Mouse (Mus musculus) brain, adult 2 months (tissue): Measurements from ENCODE around the gene 1700025G04Rik.

Experiments used
- DNase-seq: peaks from one replicate; pipeline ENCODE4 v3.0.0; 2011; ENCODE audit warnings: low read depth, low spot score

The 1700025G04Rik gene

DNA sequence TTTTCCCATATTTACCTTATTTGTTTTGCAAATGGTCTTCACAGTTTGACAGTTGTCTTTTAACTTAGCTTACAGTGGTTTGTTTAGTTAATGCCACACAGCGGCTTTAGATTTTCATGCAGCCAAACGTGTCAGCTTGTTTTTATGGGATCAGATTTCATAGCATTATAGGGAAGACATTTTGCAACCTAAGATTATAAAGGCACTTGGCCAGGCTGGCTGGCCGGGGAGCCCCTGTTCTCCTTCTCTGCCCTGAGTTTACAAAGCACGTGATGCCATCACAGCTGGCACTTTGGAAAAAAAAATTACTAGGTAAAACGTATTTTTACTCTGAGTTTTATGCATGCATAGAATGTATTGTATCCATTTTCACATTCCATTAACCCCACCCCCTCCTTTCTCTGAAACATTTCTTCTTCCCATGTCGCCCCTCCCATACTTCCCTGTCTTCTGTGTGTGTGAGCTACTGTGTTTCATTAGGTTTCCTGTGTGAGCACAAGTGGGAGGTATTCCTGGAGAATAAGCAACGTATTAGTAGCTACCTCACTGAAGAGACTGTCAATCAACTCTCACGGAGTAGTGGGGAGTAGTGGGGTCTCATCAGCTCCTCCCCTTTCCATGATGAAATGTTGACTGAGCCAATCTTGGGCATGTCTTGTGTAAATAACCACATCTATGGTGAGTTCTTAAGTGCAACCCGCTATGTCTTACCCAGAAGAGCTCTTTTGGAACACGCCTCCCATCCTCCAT is 93.8 kb downstream of the 1700025G04Rik start:
- no peak for DNase-seq

DNA sequence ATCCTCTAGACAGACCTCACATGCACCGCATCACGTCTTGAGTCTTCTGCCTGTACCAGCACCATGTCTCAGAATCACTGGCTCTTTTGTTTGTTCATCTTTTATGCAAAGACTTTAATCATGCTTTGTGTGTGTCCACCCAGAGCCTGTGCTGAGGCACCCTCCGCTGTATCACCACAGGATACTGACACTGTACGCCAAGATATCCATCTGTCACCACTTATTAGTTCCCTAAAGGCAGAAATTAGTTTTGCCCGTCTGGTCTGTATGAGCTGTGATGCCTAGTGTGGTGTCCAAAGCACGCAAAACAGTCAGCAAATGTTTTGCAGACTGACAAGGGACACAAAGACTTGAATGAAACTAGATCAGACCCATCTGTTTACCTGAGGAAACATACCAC is 95.7 kb downstream of the 1700025G04Rik start:
- DNase-seq = peak; percentile 85

DNA sequence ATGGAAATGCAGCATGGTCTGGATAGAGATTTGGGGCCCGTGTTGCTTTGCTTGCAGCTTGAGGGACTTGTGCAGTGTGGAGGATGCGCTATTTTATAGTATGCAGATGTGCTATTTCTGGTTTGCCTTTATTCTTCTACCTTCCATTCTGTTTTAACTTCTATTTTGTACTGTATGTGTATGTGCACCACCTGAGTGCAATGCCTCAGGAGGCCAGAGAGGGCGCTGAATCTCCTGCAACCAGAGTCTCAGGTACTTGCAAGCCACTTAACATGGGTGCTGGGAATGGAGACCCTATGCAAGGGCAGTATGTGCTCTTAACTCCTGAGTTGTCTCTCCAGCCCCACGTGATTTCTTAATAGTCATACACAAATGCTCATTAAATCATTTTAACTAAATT is 98.4 kb downstream of the 1700025G04Rik start:
- DNase-seq = no peak

DNA sequence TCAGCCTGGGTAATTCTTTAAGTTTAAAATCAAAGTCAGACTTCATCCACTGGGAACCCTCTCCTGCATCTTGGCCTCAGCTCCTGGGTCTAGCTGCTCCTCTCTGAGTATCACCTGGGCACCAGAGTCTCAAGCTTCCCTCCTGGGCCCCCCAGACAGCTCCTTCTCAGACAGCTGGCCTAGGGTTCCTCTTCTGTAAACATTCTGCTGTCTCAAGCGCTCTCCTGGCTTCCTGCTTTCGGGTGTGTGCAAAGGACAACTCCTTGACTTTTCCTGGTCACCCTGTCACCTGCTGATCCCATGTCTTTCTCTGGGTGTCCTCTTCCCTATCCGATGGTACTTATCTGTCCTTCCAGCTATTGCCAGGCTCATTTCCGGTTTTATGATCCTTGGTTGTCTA is 99.3 kb downstream of the 1700025G04Rik start:
- DNase-seq = no peak

DNA sequence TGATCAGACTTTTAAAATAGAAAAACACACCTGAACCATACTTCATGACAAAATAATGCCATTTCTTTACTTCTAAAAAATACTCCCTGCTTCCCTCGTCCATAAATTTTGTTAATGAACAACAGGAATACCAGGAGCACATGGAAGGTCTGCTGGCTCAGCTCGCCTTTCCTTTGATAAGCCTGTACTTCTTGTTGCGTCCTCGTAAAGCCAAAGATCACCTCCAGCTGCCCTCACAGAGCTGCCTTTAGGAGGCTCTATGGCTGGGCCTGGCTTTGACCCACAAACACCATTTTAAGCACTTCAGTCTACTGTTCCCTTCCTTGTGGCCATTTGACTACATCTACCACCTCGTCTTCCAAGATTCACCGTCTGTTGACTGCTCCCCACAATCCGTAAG is 101.2 kb downstream of the 1700025G04Rik start:
- no peak for DNase-seq

DNA sequence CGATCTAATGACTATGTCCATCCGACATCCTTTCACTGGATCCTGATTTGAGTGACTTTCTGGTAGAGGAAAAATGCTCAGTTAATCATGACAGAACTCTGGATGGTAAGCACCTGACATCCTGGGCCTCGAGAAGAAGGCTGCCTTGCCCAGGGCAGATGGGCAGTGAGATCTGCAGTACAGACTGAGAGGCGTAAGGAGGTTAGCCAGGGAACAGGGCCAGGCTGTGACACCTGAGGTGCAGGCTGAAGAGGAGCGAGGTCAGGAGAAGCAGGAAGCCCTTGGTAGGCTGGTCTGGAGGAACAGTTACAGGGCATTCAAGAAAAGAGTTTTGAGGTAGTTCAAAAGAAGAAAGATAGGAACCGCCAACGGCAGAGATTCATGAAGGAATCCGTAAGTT is 101.9 kb downstream of the 1700025G04Rik start:
- DNase-seq = peak; percentile 94

DNA sequence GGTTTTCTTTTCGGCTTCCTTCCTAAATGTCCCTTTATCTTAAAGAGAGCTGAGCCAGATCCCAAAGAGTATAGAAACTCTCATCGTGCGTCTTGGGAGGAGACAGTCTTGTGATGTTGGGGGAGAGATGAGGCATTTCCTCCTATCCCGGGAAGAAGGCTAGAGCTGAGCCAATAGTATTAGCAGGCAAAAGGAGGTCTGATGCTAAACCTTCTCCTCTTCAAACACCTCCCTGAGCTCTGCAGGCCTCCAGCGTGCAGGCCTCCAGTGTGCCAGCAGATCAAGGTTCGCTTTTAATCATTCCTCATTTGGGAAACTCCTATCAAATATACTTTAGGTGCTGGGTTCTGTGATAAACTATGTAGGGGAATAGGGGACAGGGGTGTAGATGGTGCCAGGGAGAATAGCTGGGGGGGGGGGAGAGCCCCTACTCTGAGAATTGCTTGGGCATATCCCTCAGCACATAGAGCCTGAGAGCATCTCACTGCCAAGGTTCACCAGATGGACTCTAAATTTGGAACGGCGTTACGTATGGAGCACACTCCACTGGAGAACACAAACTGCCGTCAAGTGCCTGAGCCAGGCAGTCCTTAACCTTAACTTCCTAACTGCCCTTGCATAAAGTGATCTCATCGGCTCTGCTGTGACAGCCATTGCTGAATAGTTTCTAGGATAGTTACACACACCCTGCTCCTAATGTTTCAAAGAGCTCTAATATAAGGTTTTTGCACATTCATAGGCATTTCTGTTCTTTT is 103.7 kb downstream of the 1700025G04Rik start:
- peak; percentile 98 for DNase-seq

DNA sequence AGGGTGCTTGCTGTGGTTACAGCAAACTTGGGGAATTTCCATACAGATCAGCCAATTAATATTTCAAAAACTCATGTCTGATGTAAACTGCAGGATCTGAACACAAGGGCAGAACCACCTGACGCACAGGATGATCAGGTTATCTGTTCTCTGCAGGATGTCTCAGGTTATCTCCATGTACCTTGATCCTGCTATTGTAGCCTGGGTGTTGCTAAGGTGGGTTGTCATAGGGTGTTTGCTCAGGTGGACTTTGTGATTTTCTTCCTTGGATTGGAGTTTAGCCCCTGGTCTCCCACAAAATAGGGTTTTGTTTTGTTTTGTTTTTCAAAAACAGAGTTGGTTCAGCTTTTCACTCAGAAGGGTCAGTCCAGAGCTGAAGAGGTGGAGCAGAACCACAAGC is 104.9 kb downstream of the 1700025G04Rik start:
- no peak for DNase-seq

DNA sequence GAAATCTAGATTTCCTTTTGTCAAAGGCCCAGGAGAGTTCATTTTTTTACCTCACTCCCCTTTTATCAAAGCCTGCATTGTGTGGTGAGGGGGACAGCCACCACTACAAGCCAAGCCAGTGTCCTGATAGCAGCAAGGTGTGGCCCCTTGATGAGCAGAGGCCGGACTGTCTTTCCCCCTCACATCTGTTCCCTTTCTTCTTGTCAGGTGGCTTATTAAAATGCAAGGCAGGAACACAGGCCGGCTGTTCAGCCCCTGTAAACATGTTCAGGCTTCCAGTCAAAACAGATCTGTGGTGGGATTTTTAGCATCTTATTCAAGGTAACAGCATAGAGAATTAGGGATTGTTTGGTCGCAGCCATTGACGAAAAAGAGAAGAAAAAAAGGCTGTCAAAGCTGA is 105.9 kb downstream of the 1700025G04Rik start:
- DNase-seq = no peak

DNA sequence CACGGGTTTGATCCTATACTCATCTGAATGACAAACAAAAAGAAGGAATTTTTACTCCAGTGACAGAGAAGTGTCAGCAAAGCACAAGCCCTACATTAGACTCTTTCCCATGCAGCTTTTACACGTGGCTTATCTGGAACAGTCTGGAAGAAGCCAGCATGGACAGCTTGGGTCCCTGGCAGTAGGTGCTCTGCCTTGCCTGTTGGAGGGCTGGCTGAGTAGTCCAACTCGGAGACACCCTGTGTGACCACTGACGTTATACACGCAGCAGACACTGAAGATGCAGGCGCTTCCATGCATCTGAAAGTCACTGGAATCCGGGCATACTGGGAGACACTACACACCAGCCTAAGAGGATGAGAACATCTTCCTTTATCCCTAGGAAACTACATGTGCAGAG is 109.4 kb downstream of the 1700025G04Rik start:
- DNase-seq = peak; percentile 87

DNA sequence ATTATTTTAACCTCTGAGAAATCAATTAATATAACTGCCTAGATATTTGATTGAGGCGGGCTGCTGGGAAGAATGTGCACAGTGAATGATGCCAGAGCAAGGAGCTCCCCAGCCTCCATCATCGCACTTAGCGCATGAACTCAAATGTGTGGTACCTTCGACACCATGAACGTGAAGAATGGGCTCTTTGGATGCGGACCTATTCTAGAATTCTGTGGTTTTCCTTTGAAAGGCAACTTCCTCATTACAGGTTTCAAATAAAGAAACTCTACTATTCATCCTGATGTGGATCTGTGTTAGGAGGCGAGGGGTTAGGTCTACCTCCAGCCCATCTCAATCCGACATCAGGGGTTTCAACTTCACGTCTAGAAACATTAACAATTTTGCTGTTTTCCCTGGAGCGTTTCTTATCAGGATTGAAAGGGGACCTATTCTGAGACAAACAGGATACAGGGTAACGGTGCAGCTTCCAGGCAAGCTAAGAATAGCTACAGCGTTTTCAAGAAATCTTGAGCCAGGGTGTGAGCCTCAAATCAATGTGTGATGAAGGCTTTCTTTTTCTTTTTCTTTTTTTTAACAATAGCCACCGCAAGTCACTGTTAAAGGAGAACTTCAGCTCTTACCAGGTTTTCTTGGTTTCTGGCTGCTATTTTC is 110.0 kb downstream of the 1700025G04Rik start:
- no peak for DNase-seq

DNA sequence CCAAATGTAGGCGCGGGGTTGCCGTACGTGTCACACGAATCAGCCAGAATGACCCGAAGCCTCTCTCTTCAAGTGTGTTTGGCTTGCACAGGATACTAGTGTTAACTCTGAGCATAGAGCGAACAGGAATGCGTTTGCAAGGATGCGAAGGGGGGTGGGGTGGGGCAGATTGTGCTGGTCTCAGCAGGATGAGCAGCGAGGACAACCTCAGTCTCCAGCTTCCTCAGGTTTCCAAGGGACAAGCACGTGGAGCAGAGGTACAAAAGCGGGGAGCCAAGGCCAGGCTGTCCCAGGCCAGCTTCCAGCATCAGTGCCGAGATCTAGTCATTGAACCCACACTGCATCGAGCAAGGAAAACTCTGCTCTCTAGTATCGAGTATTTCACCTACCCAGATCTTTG is 111.2 kb downstream of the 1700025G04Rik start:
- no peak for DNase-seq

DNA sequence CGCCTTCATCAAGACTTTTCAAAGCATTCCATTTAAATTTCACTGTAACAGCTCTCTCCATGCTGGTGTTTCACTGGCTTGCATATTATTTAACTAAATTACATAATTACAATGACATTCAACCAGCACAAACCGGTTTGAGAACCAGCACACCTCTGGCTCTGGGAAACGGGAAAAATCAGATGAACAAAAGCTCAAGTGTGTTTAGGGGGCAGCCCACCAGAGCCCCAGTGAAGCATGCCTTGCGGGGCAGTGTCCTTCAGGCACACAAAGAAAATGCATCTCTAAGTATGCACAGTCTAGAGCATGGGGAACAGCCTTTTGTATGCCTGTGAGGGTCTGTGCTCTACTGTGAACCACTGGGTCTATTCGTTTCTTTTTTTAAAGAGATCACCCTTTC is 112.3 kb downstream of the 1700025G04Rik start:
- DNase-seq = peak; percentile 29

DNA sequence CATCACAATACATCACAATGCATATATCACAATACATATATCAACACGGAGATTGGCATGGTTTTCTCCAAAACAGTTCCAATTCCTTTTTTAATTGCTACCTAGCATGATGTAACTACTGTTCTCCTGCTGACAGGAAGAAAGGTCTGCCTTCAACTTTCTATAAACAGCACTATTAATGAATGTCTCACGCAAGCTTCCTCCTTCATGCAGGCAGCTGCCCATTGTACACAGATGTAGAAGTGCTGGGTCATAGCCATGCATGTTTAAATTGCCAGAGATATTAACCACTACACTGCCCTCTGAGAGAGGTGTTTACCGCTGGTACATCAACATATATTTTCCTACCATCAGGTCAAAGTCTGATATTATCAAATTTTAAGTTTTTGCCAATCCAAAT is 113.1 kb downstream of the 1700025G04Rik start:
- no peak for DNase-seq

DNA sequence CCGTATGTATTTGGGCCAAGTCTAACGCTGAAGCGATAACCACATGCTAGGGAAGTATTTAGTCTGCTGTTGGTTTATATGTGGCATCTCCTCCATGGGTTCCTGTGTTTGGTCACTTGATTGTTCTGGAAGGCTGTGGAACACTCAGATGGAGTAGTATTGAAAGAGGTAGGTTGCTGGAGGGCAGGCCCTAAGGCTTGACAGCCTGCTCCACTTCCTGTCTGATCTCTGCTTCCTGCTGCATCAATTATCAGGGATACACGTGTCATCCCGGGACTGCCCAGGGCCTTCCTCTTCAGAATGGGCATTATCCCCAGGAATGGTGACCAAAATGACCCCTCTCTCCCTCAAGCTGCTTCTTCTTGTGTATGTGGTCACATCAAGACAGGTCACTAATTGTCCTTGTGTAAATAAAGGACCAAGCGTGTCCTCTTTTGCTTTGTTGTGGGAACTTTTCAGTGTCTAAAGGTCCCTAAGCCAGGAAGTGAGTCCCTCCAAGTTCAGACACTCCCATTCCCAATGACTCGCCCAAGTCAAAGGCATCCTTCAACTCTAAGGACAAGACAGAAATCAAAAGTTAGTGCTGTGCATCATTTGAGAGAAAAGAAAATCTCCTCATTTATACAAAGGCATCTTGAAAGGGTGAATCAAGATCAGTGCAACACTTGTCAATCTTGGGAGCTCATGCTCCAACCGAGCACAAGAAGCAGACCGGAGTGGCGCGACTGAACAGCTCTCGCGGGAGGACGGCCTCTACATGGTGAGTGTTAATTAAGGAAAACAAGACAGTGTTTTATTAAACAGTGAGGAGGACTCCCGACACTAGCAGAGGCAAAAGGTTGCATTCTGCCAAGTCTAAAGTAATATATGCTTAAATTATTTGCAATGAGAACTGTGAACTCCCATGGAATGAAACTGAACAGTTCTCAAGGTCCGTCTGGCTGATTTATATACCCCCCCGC is 114.2 kb downstream of the 1700025G04Rik start:
- DNase-seq = no peak

DNA sequence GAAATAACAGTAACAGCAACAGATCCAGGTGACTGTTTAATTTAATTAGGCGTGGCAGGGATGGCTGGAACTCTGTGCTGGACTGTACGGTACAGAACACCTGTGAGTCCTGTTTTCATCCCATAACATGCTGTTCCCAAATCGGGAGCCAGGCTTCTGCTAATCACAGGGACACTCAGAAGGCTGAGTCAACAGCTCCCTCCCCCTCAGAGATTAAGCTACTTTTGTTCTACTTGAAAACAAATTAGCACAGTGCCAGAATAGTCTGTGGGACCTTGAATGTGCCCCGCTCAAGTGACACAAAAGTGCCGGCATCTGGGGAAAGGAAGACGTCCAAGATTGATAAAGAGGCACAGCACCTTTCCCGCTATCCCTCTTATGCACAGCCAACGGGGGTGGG is 115.0 kb downstream of the 1700025G04Rik start:
- peak; percentile 70 for DNase-seq

DNA sequence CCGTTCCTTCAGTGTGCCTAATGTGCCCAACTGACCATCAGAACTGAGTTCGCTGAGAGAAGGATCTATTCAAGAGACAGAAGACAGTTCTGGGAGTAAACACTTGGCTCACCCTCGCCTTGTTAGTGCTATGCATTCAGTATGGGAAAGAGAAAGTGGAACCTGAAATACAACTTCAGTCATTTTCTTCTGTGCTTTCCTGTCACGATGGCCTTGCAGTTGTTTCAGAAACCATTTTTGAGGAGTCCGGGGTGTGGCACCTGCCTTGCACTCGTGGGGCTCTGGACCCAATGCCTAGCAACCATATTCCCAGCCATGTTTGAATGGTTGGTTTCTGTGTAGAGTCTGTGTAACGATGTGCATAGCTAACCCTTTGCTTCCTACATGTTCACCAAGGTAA is 115.5 kb downstream of the 1700025G04Rik start:
- no peak for DNase-seq

DNA sequence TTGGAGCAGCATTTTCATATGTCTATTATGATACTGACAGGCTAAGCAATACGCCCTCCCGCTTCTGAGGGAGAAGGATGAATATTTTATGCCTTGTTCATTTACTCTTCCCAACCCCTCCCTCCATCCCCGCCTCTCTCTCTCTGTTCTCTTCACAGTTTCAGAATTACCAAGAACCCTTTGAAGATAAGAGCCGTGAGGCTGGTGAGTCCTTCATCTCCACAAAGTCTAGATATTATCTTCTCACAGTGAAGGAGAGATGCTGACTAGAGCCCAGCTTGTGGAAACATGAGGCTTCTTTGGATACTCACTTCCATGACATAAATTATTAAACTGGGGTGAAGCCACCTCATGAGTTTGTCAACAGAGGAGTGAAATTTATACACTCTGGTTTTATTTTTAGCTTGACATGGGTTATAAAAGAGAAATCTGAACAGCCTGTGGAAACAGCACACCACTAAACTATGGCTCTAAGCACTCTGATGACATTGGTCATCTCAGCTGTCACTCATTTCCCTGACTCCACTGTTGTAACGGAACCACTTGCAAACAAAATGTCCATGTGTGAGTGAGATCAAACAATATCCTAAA is 116.7 kb downstream of the 1700025G04Rik start:
- DNase-seq = no peak

DNA sequence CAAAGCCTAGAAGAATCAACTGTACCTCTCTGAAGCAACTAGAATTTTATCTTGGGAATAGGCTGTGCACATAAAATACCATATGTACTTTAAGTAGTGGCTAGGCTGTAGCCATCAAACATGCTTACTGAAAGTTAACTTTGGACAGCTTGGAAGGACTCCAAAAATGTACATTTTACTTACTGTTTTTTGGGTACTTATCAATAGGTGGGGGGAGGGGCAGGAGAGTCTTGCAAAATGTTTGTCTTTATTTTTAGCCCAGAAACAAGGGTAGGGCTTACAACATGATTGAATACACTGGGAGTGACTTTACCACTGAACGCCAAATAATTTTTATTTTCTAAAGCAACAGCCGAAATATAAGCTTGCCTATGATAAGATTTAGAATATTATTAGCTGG is 118.3 kb downstream of the 1700025G04Rik start:
- no peak for DNase-seq

DNA sequence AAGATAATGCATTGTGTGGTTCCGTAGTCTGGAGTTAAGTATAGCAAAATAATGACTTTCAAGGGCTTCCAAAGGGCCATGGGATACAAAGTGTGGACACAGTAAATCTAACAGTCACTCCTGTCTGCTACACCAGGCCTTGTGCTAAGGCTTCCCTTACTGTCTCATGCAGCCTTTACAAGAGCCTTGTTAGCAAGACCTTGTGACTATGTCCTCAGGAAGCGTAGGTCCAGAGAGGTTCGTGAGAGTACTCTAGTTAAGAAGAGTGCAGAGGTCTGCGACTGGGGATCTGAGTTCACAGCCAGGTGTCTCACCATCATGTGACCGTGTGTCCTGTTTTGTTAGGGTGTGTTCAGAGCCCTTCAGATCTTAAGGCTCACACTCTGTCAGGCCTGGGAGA is 121.8 kb downstream of the 1700025G04Rik start:
- DNase-seq = no peak

DNA sequence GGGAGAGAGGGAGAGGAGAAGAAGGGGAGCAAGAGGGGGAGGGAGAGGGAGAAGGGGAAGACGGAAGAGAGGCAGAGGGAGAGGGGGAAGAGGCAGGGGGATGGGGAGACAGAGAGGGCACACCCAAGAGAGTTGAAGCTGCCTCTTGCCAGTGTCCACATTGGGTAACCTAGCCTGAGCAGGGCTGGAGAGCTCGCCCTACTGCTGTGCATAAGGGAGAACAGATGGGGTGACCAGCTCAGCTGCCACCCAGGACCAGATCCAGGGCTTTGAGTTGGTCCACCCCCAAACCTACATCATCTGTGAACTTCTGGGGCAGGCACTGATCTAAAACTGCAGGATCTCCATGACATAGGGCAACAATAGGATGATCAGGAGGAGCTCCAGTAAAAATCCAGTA is 125.1 kb downstream of the 1700025G04Rik start:
- DNase-seq = peak; percentile 42
